Mouse (Mus musculus) liver, embryonic 14.5 days (tissue): ENCODE results near the gene Mapkapk3.

Experiments used
- CTCF ChIP-seq: IDR thresholded peaks from 2 replicates; pipeline ENCODE4 v1.5.1; 2016; ENCODE audit warnings: antibody characterized with exemption, low read depth, control low read depth
- EP300 ChIP-seq: IDR thresholded peaks from 2 replicates; pipeline ENCODE4 v1.6.1; 2016; ENCODE audit warnings: antibody characterized with exemption, low read depth

DNA sequence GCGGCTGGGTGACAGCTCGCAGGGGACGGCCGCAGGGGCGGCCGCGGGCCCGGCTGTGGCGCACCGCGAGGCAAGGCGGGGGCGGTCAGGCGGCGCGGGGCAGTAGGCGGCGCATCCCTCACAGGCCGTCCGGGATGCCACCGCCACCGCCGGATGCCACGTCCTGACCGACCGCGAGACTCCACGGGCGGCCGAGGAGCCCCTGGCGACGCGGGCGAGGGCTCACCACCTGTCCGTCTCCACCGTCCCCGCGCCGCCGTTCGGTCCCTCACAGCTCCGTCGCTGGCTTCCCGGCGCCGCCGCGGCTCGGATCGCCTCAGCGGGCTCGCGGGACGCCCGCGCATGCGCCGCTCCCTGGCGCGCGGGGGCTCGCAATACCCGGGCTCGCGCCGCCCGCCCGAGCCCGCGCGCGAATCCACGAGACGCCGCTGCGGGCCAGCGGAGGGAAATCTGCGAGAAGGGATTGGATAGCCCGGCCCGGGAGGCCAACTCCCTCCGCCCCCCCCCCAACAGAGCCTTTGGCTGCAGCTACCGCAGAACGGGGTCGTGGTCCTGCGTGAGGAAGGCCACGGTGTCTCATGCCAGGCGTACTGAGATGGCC is 58.0 kb downstream of the Mapkapk3 start, which contains the start of gene Dock3:
- TF ChIP-seq CTCF (no peak), EP300 (no peak)
